ENCODE assay signal across 17 mouse cellular contexts in the genomic region with DNA sequence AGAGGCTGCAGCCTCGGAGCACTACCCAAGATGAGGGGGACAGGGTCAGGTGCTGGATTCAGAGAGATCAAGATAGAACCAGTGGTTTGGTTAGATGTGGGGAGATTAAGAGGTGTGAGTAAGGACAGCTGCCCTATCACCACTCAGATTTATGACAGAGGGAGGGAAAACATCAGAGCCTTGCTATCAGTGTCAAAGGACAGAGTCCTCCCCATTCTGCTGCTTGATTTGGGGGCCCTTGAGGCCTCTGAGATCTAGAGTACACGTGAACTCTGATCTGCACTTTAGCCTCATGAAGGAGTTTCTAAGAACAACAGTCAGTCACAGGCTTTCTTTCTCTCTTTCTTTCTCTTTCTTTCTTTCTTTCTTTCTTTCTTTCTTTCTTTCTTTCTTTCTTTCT. TPM values are rescaled to one million over a fixed set of nuclear protein-coding genes. Genes with fewer than 3 reads are reported as not detected.
"Had no signal": no experiment of that assay in that cellular context is flagged by ENCODE, and none has a peak within 500 bp of the region (broad histone marks: within the 10 kb centered on the region; RNA-seq: fewer than 3 reads in every experiment).

No protein-coding gene starts in this region.

- ATAC-seq: midbrain, embryonic 16.5 days had no signal

- H3K9me3 ChIP-seq: midbrain, embryonic 10.5 days; midbrain, embryonic 12.5 days; neural tube, embryonic 13.5 days; neural tube, embryonic 15.5 days had no signal

- H3K4me3 ChIP-seq: midbrain, embryonic 10.5 days; midbrain, embryonic 12.5 days; myocyte; neural tube, embryonic 13.5 days; neural tube, embryonic 15.5 days had no signal

- H3K36me3 ChIP-seq: midbrain, embryonic 10.5 days; midbrain, embryonic 12.5 days; neural tube, embryonic 13.5 days; neural tube, embryonic 15.5 days had no signal

- H3K4me2 ChIP-seq: lung, embryonic 14.5 days; midbrain, embryonic 12.5 days; neural tube, embryonic 13.5 days; neural tube, embryonic 15.5 days had no signal

- H3K9ac ChIP-seq: lung, embryonic 14.5 days; midbrain, embryonic 12.5 days; neural tube, embryonic 13.5 days; neural tube, embryonic 15.5 days had no signal

- H3K27me3 ChIP-seq: midbrain, embryonic 12.5 days; neural tube, embryonic 13.5 days; neural tube, embryonic 15.5 days had no signal

- H3K4me1 ChIP-seq: midbrain, embryonic 10.5 days; midbrain, embryonic 12.5 days; neural tube, embryonic 13.5 days; neural tube, embryonic 15.5 days had no signal

- DNase-seq: lung, adult 18-20 months; lung, postnatal 10 days; lung, postnatal 4 days; midbrain, embryonic 14.5 days; right cerebral cortex, postnatal 14 days; spleen, adult 18-20 months; thymus, adult 18-20 months; thymus, postnatal 14 days; thymus, postnatal 36 days had no signal

- H3K27ac ChIP-seq: midbrain, embryonic 10.5 days; midbrain, embryonic 12.5 days; neural tube, embryonic 13.5 days; neural tube, embryonic 15.5 days had no signal

RNA-seq across cellular contexts. Expression of gene Ripk4, which starts 30.0 kb away (rescaled TPM):
- total RNA-seq: megakaryocyte-erythroid progenitor cell, adult 5-6 weeks had no signal
- polyA plus RNA-seq: myocyte had no signal
